ENCODE assay signal across 8 mouse cellular contexts in the genomic region with DNA sequence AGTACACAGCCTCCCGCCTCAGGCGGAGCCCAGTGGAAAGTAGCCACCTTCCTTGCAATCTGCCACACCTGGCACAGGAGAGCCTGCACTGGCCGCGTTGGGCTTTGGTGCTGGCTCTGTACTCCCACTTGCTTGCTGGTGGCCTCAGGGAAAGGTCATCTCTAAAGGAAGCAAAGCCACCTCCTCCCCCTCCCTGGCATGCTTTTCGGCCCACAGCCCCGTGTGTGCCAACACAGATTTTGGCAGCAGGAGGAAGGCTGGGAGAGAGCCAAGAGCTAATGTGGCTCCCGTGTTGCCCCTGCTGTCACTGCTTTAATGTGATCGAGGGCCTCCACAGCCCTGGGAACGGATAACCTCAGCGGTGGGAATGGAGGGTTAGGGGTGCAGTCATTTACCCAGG.
DNase-seq lines count a peak whose midpoint lies in the region; ATAC-seq and TF ChIP-seq lines count a peak whose summit lies in the region.

No protein-coding gene starts in this region.

- H3K4me1 ChIP-seq in embryonic facial prominence, embryonic 13.5 days = peaks cover 41% of the 10 kb centered on the region
- peaks cover 20% of the 10 kb centered on the region for H3K4me1 ChIP-seq in heart, postnatal 0 days (ENCODE audit: control insufficient read depth, insufficient read depth)

- TF ChIP-seq EP300 in heart, postnatal 0 days (IDR thresholded peaks at IDR 0.05; ENCODE audit: low read depth) = peak; percentile 38; the same call in 1 of the 2 replicates

- H3K9ac ChIP-seq in embryonic facial prominence, embryonic 13.5 days = no peak overlapping the region
- H3K9ac ChIP-seq in heart, postnatal 0 days (replicated peaks; ENCODE audit: low read depth, low read length) = no peak overlapping the region

- 36% methylated on average over 10 of the region's 10 CpGs for WGBS in embryonic facial prominence, embryonic 13.5 days
- 24% methylated on average over 10 of the region's 10 CpGs for WGBS in heart, postnatal 0 days

- H3K36me3 ChIP-seq in embryonic facial prominence, embryonic 13.5 days = no peaks in the 10 kb centered on the region
- no peaks in the 10 kb centered on the region for H3K36me3 ChIP-seq in heart, postnatal 0 days (replicated peaks; ENCODE audit: control insufficient read depth, insufficient read depth, low read length)

- H3K27me3 ChIP-seq in embryonic facial prominence, embryonic 13.5 days = peaks cover 46% of the 10 kb centered on the region
- H3K27me3 ChIP-seq in heart, postnatal 0 days (ENCODE audit: control insufficient read depth, insufficient read depth, low read length) = no peaks in the 10 kb centered on the region

- 0 out of 2 replicates have a peak overlapping the region, but pooled peaks have one; percentile 0 for H3K4me2 ChIP-seq in embryonic facial prominence, embryonic 13.5 days
- H3K4me2 ChIP-seq in heart, postnatal 0 days (ENCODE audit: low read depth, low read length) = no peak overlapping the region; the same call in 1 of the 2 replicates

- peak; percentile 58 for DNase-seq in right cerebral cortex, postnatal 4 days
- no peak for DNase-seq in right cerebral cortex, postnatal 14 days
- DNase-seq in heart, postnatal 0 days (ENCODE audit: low spot score) = peak; percentile 76
- DNase-seq in layer of hippocampus, postnatal 10 days (ENCODE audit: low spot score in 2 of 2) = peak; percentile 76 to 78
- DNase-seq in ovary, postnatal 14 days (ENCODE audit: low spot score) = peak; percentile 36
- no peak for DNase-seq in MN1 (ENCODE audit: low spot score)

- no peak for ATAC-seq in embryonic facial prominence, embryonic 13.5 days (ENCODE audit: insufficient number of reproducible peaks, insufficient read depth, low FRiP score, low TSS enrichment, low read depth)
- ATAC-seq in heart, postnatal 0 days (ENCODE audit: insufficient read depth, low read depth) = peak; percentile 93
- ATAC-seq in inflammation-experienced regulatory T-cells, adult 6 months = no peak

- no peak overlapping the region for H3K27ac ChIP-seq in embryonic facial prominence, embryonic 13.5 days
- H3K27ac ChIP-seq in heart, postnatal 0 days (ENCODE audit: low read depth) = peak overlapping the region; percentile 61

- H3K9me3 ChIP-seq in embryonic facial prominence, embryonic 13.5 days = no peaks in the 10 kb centered on the region
- H3K9me3 ChIP-seq in heart, postnatal 0 days (replicated peaks; ENCODE audit: control insufficient read depth, low read length) = no peaks in the 10 kb centered on the region

- no peak overlapping the region for H3K4me3 ChIP-seq in embryonic facial prominence, embryonic 13.5 days
- no peak overlapping the region for H3K4me3 ChIP-seq in heart, postnatal 0 days (ENCODE audit: low read depth, low read length)

- no peak; the same call in 1 of the 2 replicates for TF ChIP-seq CTCF in heart, postnatal 0 days (IDR thresholded peaks at IDR 0.05; ENCODE audit: low read depth)

Comparison
In these comparisons a context has a peak if more than half of its experiments do, and no peak if none do; other contexts are left out.
1. DNase-seq: peak in right cerebral cortex, postnatal 4 days (single experiment), heart, postnatal 0 days (single experiment), layer of hippocampus, postnatal 10 days (2 of 2) and ovary, postnatal 14 days (single experiment); none in right cerebral cortex, postnatal 14 days (single experiment) and MN1 (single experiment).